Mouse (Mus musculus) 3134 (cell line): ENCODE measurements around the gene Zfp444.

Experiments used
- DNase-seq: peaks from one replicate; pipeline ENCODE4 v3.0.0-alpha.2; 2011; ENCODE audit warnings: low spot score; ENCODE audit not compliant: insufficient read length; ENCODE audit errors: extremely low read depth

The Zfp444 gene

DNA sequence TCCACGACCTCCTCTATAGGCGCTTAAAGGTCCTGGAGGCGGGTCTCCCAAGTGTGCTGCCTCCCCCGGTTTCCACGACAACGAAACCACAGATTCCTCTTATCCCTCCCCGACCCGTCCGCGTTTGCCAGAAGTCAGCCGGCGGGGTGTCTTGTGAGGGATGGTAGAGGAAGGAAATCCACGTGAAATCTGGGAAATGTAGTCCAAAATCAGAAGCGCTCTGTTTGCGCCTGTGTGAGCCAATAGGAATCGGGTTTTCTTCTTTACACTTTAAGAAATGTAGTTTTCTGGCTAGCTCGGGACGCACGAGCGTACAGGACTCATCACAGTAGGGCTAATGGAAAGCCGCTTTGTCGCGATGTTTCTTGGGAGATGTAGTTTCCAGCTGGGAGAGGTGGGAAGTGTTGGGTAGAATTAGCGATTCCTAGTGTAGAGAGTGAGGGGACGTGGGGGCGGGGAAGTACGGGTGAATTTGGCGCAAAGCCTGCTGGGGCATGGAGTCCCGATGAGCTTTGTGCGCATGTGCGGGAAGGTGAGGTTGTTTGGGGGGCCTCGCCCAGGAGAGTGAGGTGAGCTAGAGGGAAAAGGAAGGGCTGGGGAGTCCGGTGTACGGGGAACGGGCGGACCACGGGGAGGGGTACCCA is at the start of gene Zfp444:
Gene Zfp444, plus strand, starts transcription at position 221 of the 644 bp plus-strand sequence.
- peak; percentile 90 for DNase-seq

DNA sequence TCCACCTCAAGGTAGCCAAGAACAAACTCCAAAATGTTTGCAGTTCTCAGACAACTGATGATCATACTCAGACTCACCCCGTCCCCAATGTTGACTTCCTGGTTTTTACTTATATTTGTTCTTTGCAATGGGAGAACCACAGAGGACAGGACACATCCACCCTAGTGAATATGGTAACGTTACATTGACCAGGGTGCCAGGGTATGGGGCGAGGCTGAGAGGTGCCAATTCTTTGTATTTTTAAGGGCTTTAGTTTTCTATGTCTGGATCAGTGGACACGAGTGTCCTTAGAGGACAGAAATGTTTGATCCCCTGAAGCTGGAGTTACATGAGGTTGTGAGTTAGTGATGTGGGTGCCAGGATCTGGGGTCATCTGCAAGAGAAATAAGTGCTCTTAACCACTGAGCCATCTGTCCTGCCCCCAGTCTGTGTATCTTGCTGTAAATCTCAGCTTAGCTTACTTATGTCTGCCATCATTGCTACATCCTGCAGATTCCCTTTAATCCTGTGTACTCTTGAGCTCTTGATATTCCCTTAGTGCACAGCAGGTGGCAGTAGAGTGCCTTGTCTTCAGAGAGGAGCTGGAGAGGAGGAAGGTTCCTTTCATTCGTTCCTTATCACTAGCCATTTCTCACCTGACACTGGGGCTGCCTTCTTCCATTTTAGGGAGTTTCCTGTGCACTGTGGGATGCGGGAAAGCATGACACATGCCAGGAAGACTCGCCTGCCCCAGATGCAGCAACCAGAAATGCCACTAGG is 45.2 kb upstream of the Zfp444 start:
- DNase-seq: peak; percentile 44

DNA sequence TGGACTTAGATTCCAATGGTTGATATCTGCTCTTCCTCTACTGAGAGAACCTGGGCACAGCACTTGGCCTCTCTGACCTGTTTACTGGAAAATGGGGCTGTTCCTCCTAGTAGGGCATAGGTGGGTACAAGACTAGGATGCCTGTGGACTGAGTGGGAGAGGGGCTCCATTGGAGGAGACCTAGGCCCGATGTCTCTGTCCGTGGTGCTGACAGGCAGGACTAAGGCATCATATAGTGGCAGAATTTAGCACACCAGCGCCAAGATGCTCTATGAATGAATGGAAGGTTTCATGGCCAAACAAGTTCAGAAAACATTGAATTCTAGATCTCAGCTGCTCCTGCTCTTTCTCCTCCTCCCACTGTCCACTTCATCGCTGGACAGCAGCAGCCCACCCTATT is 41.7 kb upstream of the Zfp444 start:
- DNase-seq: no peak

DNA sequence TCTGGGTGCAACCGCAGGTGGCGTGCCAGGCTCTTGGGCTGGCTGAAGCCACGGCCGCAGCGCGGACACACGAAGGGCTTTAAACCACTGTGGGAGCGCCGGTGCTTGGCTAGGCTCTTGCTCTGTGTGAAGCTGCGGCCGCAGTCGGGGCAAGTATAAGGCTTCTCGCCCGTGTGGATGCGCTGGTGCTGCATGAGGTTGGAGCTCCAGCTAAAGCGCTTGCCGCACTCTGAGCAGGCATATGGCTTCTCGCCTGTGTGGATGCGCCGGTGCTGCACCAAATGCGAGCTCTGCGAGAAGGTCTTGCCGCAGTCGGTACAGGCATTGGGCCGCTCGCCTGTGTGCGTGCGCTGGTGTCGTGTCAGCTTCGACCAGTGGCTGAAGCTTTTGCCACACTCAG is 39.4 kb upstream of the Zfp444 start:
- no peak for DNase-seq

DNA sequence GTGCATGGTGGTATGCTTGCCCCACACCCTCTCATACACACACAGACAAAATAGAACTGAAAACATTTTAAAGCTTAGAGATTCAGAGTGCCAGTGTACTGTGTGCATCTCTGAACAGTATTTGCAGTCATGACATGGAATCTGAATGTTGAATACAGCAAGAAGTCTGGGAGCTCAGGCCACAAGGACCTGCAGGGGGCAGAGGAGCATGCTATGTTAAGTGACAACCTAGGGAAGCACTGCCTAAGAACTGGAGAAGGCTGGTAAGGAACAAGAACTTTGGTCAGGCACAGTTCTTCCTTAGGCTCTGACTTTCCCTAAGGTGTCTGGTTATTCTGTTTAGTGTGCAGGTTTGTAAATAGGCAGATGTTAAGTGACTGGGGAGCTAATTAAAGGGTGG is 35.5 kb upstream of the Zfp444 start:
- no peak for DNase-seq

DNA sequence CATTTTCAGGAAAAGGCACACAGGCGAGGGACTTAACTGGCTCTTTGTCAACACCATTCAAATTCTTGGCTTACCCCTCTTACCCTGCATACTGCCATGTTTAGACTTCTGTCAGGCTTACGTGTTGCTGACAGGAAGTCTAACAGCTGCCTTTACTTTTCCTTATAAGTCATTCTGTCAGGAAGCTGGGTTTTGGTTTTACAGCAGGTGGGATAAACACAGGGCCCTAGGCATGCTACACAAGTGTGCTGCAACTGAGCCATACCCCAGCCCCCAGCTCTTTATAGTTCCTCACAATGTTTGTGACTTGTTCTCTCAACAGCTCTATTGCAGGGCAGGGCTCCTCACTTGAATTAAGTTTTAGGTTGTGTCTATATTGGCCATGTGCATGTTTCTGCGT is 32.7 kb upstream of the Zfp444 start:
- no peak for DNase-seq

DNA sequence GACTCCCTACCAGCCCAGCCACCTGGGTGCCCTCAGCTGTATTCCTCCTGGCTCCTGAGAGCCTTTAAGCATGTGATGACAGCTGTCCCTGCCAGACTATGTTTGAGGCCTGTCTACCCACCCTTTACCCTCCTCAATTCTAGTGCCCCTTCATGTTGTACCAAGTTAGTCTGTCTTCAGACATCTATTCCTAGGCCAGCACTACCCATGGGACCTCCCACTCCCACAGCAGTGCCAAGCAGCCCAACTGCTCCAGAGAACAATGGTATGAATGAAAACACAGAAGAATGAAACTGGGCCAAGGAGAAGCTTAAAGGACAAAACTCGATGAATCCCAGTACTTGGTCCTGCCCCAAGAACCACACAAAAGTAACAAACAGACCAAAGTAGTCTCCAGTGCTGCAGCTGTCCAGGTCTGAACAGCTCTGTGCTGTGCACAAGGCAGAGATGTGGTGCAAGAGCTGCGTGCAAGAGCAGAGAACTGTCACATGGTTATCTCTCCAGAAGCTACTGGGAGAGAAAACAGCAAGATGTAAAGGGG is 28.0 kb upstream of the Zfp444 start:
- DNase-seq: no peak

DNA sequence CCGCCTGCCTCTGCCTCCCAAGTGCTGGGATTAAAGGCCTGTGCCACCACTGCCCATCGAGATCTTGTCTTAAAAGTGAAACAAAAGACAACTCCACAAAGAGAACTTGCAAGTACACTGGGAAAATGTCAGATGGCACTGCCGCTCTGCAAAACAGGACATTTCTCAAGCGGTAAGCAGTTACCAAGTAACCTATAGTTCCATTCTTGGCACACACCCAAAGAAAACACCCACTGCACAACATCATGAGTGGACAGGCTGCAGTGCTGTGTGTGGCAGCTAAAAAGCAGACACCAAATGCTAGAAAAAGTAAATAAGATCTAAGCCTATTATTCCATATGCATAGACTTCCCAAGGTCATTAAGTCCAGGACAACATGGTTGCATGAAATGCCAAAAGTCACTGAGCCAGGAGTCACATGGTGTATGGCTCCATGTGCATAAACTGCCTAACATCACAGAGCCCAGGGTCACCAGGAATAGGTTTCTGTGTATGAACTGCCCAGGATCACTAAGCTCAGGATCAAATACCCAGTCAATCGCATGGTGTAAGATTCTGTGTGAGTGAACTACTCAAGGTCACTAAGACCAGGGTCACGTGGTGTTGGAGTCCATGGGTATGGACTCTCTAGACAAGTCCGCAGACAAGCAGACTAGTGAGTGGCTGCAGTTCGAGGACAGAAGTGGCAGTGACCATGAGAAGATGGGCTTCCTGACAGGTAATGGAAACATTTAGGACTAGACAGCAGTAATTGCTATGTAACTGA is 26.4 kb upstream of the Zfp444 start:
- no peak for DNase-seq

DNA sequence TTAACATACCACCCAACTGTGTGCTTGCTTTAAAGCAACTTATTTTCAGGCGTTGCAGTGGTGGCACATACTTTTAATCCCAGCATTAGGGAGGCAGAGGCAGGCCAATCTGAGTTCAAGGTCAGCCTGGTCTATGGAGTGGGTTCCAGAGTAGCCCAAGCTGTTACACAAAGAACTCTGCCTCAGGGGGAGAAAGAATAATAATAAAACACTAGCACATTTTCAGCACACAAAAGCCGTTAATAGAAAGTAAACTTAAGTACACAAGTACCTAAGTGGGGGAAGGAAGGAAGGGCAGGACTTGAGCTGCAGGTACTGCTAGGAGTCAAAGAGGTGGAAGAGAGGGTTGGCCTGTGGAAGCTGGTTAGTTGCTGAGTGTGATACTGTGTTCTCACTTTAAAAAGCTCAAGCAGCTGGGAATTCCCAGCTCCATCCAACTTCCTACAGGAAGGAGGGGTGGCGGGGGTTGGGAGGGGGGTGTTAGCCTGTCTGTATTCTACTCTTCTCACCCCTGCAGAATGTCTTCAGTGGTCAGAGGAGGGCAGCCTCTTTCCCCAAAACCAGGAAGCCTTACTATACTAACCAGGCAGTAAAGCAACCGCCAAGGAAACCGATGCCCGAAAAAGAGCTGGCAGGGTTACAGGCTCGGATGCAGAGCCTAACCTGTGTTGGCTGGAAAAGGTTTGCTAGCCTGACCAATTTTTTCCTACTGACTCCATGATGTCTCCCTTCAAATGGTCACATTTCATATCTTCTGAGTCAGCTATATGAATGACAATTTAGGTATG is 25.6 kb upstream of the Zfp444 start:
- DNase-seq: no peak

DNA sequence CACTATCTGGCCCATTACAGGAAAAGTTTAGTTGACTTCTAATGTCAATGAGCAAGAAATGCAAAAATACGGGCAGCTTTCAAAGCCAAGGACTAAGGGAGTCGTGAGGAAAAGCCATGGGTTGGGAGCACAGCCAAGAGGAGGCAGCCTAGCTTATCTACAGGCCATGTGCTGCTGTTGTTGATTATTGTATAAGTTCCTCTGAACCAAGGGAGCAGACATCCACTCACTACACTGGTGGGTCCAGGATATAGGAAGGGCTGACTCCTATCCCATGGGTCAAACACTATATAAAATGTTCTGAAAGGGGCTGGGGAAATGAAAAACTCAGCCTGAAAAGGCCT is 25.1 kb upstream of the Zfp444 start:
- DNase-seq: no peak

DNA sequence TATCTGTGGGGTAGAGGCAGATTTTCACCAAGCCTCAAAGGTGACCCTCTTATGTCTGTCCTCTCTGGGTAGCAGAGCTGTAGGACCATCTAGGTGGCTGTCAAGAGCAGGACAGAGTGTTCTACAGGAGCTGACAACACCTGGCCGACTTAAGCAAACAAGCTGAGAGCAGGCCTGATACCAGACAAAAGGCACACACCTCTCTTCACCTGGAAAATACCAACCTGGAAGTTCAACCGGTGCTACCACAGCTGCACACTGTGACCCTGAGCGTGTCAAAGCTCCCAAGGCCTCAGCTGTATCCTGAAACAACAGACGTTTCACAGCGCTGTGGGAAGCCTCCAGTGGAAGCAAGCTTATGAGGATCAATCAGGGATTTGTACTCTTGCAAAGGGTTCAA is 24.3 kb upstream of the Zfp444 start:
- DNase-seq: no peak

DNA sequence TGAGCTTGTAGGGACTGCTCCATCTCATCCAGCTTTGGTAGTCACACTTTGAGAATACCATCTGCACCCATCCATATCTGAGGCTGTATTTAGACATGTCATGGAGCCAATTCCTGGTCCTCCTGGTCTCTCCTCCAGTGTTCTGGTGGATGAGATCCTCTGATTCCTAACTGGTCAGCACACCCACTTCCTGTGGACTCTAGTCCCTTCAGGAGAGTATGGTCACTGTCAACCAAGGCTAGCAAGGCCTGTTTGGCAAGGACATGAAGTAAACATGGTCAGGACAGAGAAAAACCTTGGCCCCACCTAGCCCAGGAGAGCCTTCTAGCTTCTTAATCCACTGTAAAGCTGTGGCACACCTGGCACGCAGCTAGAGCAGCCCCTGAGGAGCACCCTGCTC is 20.8 kb upstream of the Zfp444 start:
- DNase-seq: no peak

DNA sequence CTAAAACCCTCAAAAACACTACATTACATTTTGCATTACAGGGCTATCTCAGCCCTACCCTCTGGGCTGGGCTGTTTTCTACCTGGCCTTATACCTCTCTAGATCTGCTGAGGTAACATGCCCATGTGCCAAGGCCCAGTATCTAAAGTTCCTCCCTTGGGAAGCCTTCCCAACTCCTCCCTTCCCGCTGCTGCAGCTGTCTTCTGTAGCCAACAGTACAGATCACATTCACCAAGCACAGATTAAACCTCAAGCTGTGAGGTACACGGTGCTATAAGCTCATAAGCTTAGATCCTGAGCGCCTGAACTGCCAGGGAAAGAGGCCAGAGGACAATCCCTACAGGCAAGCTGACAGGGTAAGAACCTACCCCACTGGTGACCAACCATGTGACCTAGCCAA is 20.0 kb upstream of the Zfp444 start:
- no peak for DNase-seq

DNA sequence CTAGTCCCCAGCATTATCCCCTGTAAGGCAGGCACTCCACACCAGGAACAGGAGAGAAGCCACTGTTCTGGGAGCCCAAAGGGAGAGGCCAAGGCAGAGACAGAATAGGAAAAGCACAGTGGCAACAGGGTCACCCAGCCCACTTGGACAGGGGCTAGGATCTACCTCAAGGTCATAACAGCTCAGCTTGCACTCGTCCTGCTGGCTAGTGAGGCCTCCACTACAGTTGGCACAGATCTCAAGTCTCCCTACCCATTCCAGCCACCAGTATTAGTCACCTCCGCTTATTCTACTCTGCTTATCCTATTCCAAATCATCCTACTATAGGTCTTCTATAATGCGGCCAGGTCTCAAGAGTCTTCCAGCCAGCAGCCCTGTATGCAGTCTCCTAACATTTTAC is 18.9 kb upstream of the Zfp444 start:
- no peak for DNase-seq

DNA sequence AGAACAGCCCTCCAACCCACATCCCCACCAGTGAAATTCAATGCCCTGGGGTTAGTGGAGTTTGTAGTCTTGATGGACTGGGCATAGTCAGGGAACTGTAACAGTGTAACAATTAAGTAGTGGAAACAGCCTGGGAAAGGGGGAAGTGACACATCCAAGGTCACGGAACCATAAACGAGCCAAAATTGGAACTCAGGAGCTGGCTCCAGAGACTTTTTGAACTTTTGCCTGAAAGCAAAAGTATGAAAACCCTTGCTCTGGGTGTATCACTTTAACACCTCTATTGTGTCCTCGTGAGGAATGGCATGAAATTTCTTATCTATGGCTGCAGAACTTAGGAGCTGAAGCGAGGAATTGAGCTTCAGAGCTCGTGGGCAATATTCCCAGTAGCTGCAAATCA is 17.9 kb upstream of the Zfp444 start:
- DNase-seq: no peak

DNA sequence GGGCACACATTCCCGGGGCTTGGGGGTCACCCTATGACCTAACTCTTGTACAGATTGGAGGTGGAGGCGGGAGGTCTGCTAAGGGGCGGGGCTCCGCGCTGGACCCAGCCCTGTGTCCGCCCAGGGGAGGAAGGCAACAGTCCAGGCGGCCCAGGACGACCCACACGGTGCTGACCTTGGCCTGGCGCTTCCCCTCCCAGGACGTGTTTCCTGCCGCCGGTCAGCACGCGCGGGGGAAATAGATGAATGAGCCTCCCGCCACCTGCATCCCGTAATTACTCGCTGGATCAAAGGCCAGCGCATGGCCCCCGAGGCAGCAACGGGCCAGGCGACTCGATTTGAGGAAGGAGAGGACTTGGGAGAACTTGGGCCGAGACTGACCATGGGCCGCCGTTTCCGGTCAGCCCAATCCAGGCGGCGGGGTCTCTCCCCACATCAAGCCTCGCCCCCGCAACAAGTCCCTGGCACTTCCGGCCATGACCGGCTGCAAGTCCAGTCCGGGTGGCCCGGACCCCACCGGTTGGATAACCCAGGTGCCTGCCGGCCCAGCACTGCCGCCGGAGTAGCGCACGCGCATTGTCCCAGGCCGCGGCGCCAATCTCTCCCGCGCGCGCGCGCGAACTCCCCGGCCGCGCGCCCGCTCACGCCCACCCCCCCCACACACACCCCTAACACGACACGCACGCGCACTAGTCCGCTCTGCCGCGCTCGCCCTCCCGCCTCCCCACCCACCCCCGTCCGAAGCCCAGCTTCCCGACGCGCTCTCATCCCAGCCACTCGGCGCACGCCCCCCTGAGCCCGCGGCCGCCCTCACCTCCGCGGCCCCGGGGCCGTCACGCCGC is 16.8 kb upstream of the Zfp444 start:
- peak; percentile 87 for DNase-seq

DNA sequence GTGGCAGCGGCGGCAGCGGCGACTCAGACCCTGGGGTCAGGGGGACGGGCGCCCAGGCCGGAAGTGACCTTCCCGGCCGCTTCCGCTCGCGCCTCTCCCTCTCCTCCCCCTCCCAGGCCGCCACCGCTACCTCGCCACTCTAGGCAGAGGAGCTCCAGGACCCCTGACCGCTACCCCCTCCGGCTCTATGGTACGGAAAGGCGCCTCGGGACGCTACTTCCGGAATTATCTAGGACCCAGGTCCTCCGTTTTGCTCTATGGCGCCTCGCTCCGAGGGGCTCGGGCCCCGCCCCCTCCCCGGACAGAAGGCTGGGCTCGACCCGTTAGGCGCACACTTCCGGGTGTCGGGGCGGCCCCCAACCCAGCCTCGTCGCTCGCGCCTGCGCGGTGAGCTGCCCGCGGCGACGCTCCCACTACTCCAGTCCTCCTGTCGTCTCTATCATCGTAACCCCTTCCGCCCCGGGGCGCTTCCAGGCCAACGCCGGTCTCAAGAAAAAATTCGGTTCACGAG is 16.1 kb upstream of the Zfp444 start, which contains the start of gene Zfp787:
Gene Zfp787, minus strand, starts transcription at position 97 of the 511 bp plus-strand sequence.
- DNase-seq: peak; percentile 97

DNA sequence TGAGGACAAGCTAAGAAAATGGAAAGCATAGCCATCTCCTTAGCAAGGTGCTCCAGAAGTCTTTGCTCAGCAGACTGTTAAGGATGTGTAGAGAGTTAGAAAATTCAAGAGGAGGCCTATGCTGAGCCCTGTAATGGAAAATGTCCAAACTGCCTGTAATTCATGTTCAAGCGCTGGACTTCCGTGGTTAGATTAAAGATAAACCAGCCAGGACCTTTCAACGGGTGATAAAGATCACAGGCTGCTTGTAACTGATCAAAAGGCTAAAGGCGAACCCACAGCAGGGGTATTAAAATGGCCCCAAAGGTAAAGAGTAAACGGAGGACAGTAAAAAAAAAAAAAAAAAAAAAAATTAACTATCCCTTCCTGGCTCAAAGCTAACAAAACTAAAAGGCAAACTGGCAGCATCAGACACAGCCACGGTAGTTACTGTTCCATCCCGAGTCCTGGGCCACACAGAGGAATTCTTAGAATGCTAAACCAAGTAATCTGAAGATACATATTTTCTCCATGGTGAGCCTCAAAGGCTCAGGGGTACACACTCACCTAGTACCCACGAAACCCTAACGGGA is 15.0 kb upstream of the Zfp444 start:
- DNase-seq: no peak

DNA sequence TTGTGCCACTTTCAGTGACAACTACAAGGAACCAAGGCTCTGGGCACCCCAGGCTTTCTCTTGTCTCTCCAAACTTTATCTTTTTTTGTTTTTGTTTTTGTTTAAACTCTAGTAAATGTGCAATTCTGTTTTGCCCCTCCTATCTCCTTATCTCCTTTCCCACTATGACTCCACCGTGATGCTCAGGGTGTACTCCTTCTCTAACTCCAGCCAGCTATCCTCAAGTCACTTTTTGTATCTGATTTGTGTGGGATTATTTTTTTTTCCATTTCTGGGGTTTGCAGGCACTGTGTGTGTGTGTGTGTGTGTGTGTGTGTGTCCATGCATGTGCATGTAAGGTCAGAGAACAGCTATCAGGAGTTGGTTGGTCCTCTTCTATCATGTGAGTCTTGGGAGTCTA is 14.5 kb upstream of the Zfp444 start:
- DNase-seq: no peak
